9 mouse cellular contexts compared by ENCODE assay signal in genomic region chr7:141024865-141025838, GRCm38 (mm10). TPM values are rescaled to one million over a fixed set of nuclear protein-coding genes. Genes with fewer than 3 reads are reported as not detected.
DNase-seq lines count a peak whose midpoint lies in the region; ATAC-seq and TF ChIP-seq lines count a peak whose summit lies in the region.
"Had no signal": no experiment of that assay in that cellular context is flagged by ENCODE, and none has a peak within 500 bp of the region (broad histone marks: within the 10 kb centered on the region; RNA-seq: fewer than 3 reads in every experiment).

No protein-coding gene starts in this region.

- no peaks in the 10 kb centered on the region for H3K36me3 ChIP-seq in hindbrain, embryonic 15.5 days
- no peaks in the 10 kb centered on the region for H3K36me3 ChIP-seq in neural tube, embryonic 14.5 days (ENCODE audit: control insufficient read depth, insufficient read depth, low read length)

- no peaks in the 10 kb centered on the region for H3K9me3 ChIP-seq in hindbrain, embryonic 15.5 days
- H3K9me3 ChIP-seq in neural tube, embryonic 14.5 days (ENCODE audit: control insufficient read depth, low read length): no peaks in the 10 kb centered on the region

- H3K27me3 ChIP-seq in hindbrain, embryonic 15.5 days: no peaks in the 10 kb centered on the region
- no peaks in the 10 kb centered on the region for H3K27me3 ChIP-seq in neural tube, embryonic 14.5 days (ENCODE audit: control insufficient read depth, insufficient read depth, low read length)

- no peak for DNase-seq in layer of hippocampus, adult 2 months (ENCODE audit: low spot score in 2 of 2)
- no peak for DNase-seq in layer of hippocampus, adult 11-12 months (ENCODE audit: low spot score)
- DNase-seq in urinary bladder, postnatal 25 days (ENCODE audit: low spot score): no peak
- DNase-seq in frontal cortex, postnatal 14 days (ENCODE audit: low spot score in 2 of 2): no peak

- peaks cover 17% of the 10 kb centered on the region; the same call in 1 of the 2 replicates for H3K4me1 ChIP-seq in hindbrain, embryonic 15.5 days (replicated peaks)
- no peaks in the 10 kb centered on the region for H3K4me1 ChIP-seq in neural tube, embryonic 14.5 days (ENCODE audit: control insufficient read depth, insufficient read depth, low read length)

- ATAC-seq in common myeloid progenitor, adult 5-6 weeks (replicated peaks; ENCODE audit: low read depth, poor library complexity, severe bottlenecking): peak; percentile 74
- ATAC-seq in hindbrain, embryonic 15.5 days (ENCODE audit: low FRiP score, low read depth): peak; percentile 77; the same call in 1 of the 2 replicates
- peak; percentile 84 for ATAC-seq in neural tube, embryonic 14.5 days (ENCODE audit: low read depth)
- no peak for ATAC-seq in megakaryocyte-erythroid progenitor cell, adult 5-6 weeks (replicated peaks; ENCODE audit: low FRiP score, low TSS enrichment, poor library complexity, severe bottlenecking)

- H3K4me2 ChIP-seq in hindbrain, embryonic 15.5 days: no peak overlapping the region
- no peak overlapping the region for H3K4me2 ChIP-seq in neural tube, embryonic 14.5 days (ENCODE audit: low read depth, low read length)

- peak overlapping the region; percentile 68 for H3K27ac ChIP-seq in layer of hippocampus, adult 2 months
- H3K27ac ChIP-seq in hindbrain, embryonic 15.5 days (replicated peaks): peak overlapping the region; percentile 80
- H3K27ac ChIP-seq in neural tube, embryonic 14.5 days (ENCODE audit: low read depth, low read length): peak overlapping the region; percentile 71

- no peak for TF ChIP-seq CTCF in layer of hippocampus, adult 2 months (conservative IDR thresholded peaks at IDR 0.05)

- H3K4me3 ChIP-seq in layer of hippocampus, adult 2 months: no peak overlapping the region
- H3K4me3 ChIP-seq in hindbrain, embryonic 15.5 days: no peak overlapping the region
- no peak overlapping the region for H3K4me3 ChIP-seq in neural tube, embryonic 14.5 days (ENCODE audit: low read depth, low read length)

- H3K9ac ChIP-seq in hindbrain, embryonic 15.5 days: no peak overlapping the region
- H3K9ac ChIP-seq in neural tube, embryonic 14.5 days (replicated peaks; ENCODE audit: low read depth, low read length): no peak overlapping the region

- WGBS in hindbrain, embryonic 15.5 days: 19% methylated on average over 6 of the region's 6 CpGs
- WGBS in neural tube, embryonic 14.5 days: 20% methylated on average over 5 of the region's 6 CpGs

RNA-seq across cellular contexts. Expression of gene Gm17387, which starts 3.8 kb away (rescaled TPM):
- total RNA-seq in layer of hippocampus, adult 2 months (2021): not detected
- total RNA-seq in common myeloid progenitor, adult 5-6 weeks (2017): not detected in 2 replicates
- polyA plus RNA-seq in hindbrain, embryonic 15.5 days (2015; fragmentation: Nextera tagmentation; extraction: Ambion mirVana): not detected in 2 replicates
- not detected in 2 replicates for polyA plus RNA-seq in neural tube, embryonic 14.5 days (2014; fragmentation: Nextera tagmentation; extraction: Ambion mirVana)
- total RNA-seq in megakaryocyte-erythroid progenitor cell, adult 5-6 weeks (2014; fragmentation: Nextera tagmentation): not detected in 2 replicates
- not detected in 2 replicates for total RNA-seq in megakaryocyte-erythroid progenitor cell, adult 5-6 weeks (2017)
- polyA plus RNA-seq: heart, embryonic 14.5 days had no signal

RNA-seq across cellular contexts. Expression of gene Ifitm6, which starts 7.4 kb away (rescaled TPM):
- total RNA-seq in layer of hippocampus, adult 2 months (2021): not detected
- 8.2 TPM in 1 of 2 replicates, not detected in the other for total RNA-seq in common myeloid progenitor, adult 5-6 weeks (2017)
- 0.79 and 1.7 TPM in 2 replicates for polyA plus RNA-seq in hindbrain, embryonic 15.5 days (2015; fragmentation: Nextera tagmentation; extraction: Ambion mirVana)
- polyA plus RNA-seq in neural tube, embryonic 14.5 days (2014; fragmentation: Nextera tagmentation; extraction: Ambion mirVana): 0.58 and 0.88 TPM in 2 replicates
- not detected in 2 replicates for total RNA-seq in megakaryocyte-erythroid progenitor cell, adult 5-6 weeks (2014; fragmentation: Nextera tagmentation)
- 25.3 TPM in 1 of 2 replicates, not detected in the other for total RNA-seq in megakaryocyte-erythroid progenitor cell, adult 5-6 weeks (2017)

RNA-seq across cellular contexts. Expression of gene Ifitm3, which starts 14.6 kb away (rescaled TPM):
- 10 to 100 TPM in 1 of 2 experiments, 1 to 10 TPM in 1; 9.6 to 13.9 TPM for total RNA-seq in layer of hippocampus, adult 2 months (2021)
- total RNA-seq in common myeloid progenitor, adult 5-6 weeks (2017): 143 and 146 TPM in 2 replicates
- 36.8 and 54.6 TPM in 2 replicates for polyA plus RNA-seq in hindbrain, embryonic 15.5 days (2015; fragmentation: Nextera tagmentation; extraction: Ambion mirVana)
- polyA plus RNA-seq in neural tube, embryonic 14.5 days (2014; fragmentation: Nextera tagmentation; extraction: Ambion mirVana): 19.3 and 34.1 TPM in 2 replicates
- total RNA-seq in megakaryocyte-erythroid progenitor cell, adult 5-6 weeks (2014; fragmentation: Nextera tagmentation): 53.9 and 67.3 TPM in 2 replicates
- total RNA-seq in megakaryocyte-erythroid progenitor cell, adult 5-6 weeks (2017): 54.1 and 55.3 TPM in 2 replicates

RNA-seq across cellular contexts. Expression of gene B4galnt4, which starts 35.8 kb away (rescaled TPM):
- total RNA-seq in layer of hippocampus, adult 2 months (2021): 100 to 1,000 TPM in 1 of 2 experiments, 10 to 100 TPM in 1; 93.4 to 101 TPM
- total RNA-seq in common myeloid progenitor, adult 5-6 weeks (2017): 0.19 and 0.82 TPM in 2 replicates
- polyA plus RNA-seq in hindbrain, embryonic 15.5 days (2015; fragmentation: Nextera tagmentation; extraction: Ambion mirVana): 45.6 and 57.3 TPM in 2 replicates
- polyA plus RNA-seq in neural tube, embryonic 14.5 days (2014; fragmentation: Nextera tagmentation; extraction: Ambion mirVana): 34.8 and 36.6 TPM in 2 replicates
- 0.20 and 0.70 TPM in 2 replicates for total RNA-seq in megakaryocyte-erythroid progenitor cell, adult 5-6 weeks (2014; fragmentation: Nextera tagmentation)
- total RNA-seq in megakaryocyte-erythroid progenitor cell, adult 5-6 weeks (2017): not detected in 2 replicates

RNA-seq across cellular contexts. Expression of gene Pkp3, which starts 52.9 kb away (rescaled TPM):
- not detected for total RNA-seq in layer of hippocampus, adult 2 months (2021)
- 0.19 and 3.4 TPM in 2 replicates for total RNA-seq in common myeloid progenitor, adult 5-6 weeks (2017)
- 0.25 and 0.29 TPM in 2 replicates for polyA plus RNA-seq in hindbrain, embryonic 15.5 days (2015; fragmentation: Nextera tagmentation; extraction: Ambion mirVana)
- not detected in 2 replicates for polyA plus RNA-seq in neural tube, embryonic 14.5 days (2014; fragmentation: Nextera tagmentation; extraction: Ambion mirVana)
- 0.17 and 11.2 TPM in 2 replicates for total RNA-seq in megakaryocyte-erythroid progenitor cell, adult 5-6 weeks (2014; fragmentation: Nextera tagmentation)
- total RNA-seq in megakaryocyte-erythroid progenitor cell, adult 5-6 weeks (2017): 2.8 TPM in 1 of 2 replicates, not detected in the other
